Comparison of ENCODE assay signal across 12 mouse cellular contexts in genomic region chr9:15034546-15035273, GRCm38 (mm10). TPM values are rescaled to one million over a fixed set of nuclear protein-coding genes. Genes with fewer than 3 reads are reported as not detected.
A peak's percentile ranks its signal among the peaks of the same experiment; 100 is the strongest.
DNase-seq lines count a peak whose midpoint lies in the region; ATAC-seq and TF ChIP-seq lines count a peak whose summit lies in the region.
"Had no signal": no experiment of that assay in that cellular context is flagged by ENCODE, and none has a peak within 500 bp of the region (broad histone marks: within the 10 kb centered on the region; RNA-seq: fewer than 3 reads in every experiment).

No protein-coding gene starts in this region.

- no peaks in the 10 kb centered on the region for H3K27me3 ChIP-seq in kidney, embryonic 14.5 days (ENCODE audit: control insufficient read depth, insufficient read depth, low read length)
- H3K27me3 ChIP-seq in spleen, adult 2 months (ENCODE audit: control insufficient read depth, insufficient read depth, low read length) = no peaks in the 10 kb centered on the region
- no peaks in the 10 kb centered on the region for H3K27me3 ChIP-seq in hindbrain, embryonic 10.5 days (ENCODE audit: insufficient read depth, poor library complexity, severe bottlenecking)
- H3K27me3 ChIP-seq: limb, embryonic 15.5 days; neural tube, embryonic 12.5 days had no signal

- H3K9ac ChIP-seq in kidney, embryonic 14.5 days (ENCODE audit: low read depth, low read length) = no peak overlapping the region
- H3K9ac ChIP-seq: limb, embryonic 15.5 days; neural tube, embryonic 12.5 days had no signal

- TF ChIP-seq CTCF in spleen, adult 2 months (IDR thresholded peaks at IDR 0.05; ENCODE audit: extremely low read depth, insufficient read depth, insufficient read length, insufficient replicate concordance) = no peak

- no peaks in the 10 kb centered on the region for H3K36me3 ChIP-seq in kidney, embryonic 14.5 days (ENCODE audit: control insufficient read depth, insufficient read depth, low read length)
- H3K36me3 ChIP-seq in spleen, adult 2 months (ENCODE audit: control insufficient read depth, insufficient read depth, low read length) = peaks cover 7% of the 10 kb centered on the region; the same call in 1 of the 2 replicates
- peaks cover 33% of the 10 kb centered on the region for H3K36me3 ChIP-seq in hindbrain, embryonic 10.5 days
- H3K36me3 ChIP-seq: limb, embryonic 15.5 days had no signal

- no peaks in the 10 kb centered on the region for H3K4me1 ChIP-seq in kidney, embryonic 14.5 days (ENCODE audit: control insufficient read depth, insufficient read depth, low read length)
- H3K4me1 ChIP-seq in spleen, adult 2 months (ENCODE audit: control insufficient read depth, insufficient read depth, insufficient read length) = no peaks in the 10 kb centered on the region; the same call in 1 of the 2 replicates
- peaks cover 20% of the 10 kb centered on the region for H3K4me1 ChIP-seq in hindbrain, embryonic 10.5 days (replicated peaks)

- H3K27ac ChIP-seq in kidney, embryonic 14.5 days (ENCODE audit: low read depth, low read length) = no peak overlapping the region
- peak overlapping the region; percentile 22 for H3K27ac ChIP-seq in spleen, adult 2 months (ENCODE audit: insufficient read depth, low read length)
- H3K27ac ChIP-seq in hindbrain, embryonic 10.5 days = no peak overlapping the region
- H3K27ac ChIP-seq: limb, embryonic 15.5 days; neural tube, embryonic 12.5 days; stomach, postnatal 0 days had no signal

- no peak overlapping the region for H3K4me3 ChIP-seq in kidney, embryonic 14.5 days (ENCODE audit: low read length)
- no peak overlapping the region for H3K4me3 ChIP-seq in spleen, adult 2 months (ENCODE audit: extremely low read depth, insufficient read depth, insufficient read length)
- no peak overlapping the region for H3K4me3 ChIP-seq in hindbrain, embryonic 10.5 days
- H3K4me3 ChIP-seq: limb, embryonic 15.5 days; neural tube, embryonic 12.5 days had no signal

- ATAC-seq in kidney, embryonic 14.5 days (ENCODE audit: low FRiP score, low TSS enrichment) = no peak

- H3K4me2 ChIP-seq in kidney, embryonic 14.5 days (replicated peaks; ENCODE audit: low read depth, low read length) = no peak overlapping the region
- H3K4me2 ChIP-seq: limb, embryonic 15.5 days; neural tube, embryonic 12.5 days had no signal

- H3K9me3 ChIP-seq in kidney, embryonic 14.5 days (ENCODE audit: control insufficient read depth, low read length) = no peaks in the 10 kb centered on the region
- 0 out of 2 replicates have a peak, but pooled peaks cover 5% of the 10 kb centered on the region for H3K9me3 ChIP-seq in hindbrain, embryonic 10.5 days
- H3K9me3 ChIP-seq: limb, embryonic 15.5 days; neural tube, embryonic 12.5 days had no signal

- DNase-seq in kidney, adult 11 months = peak; percentile 6
- DNase-seq in adrenal gland, postnatal 36 days = peak; percentile 42 to 53
- DNase-seq in kidney, postnatal 10 days = peak; percentile 30
- DNase-seq in spleen, adult 2 months (ENCODE audit: low read depth in 1 of 2, low spot score in 2 of 2) = peak in 1 of 2 experiments; percentile 44
- DNase-seq in left cerebral cortex, adult 8-10 months (ENCODE audit: low spot score in 2 of 2) = no peak
- no peak for DNase-seq in embryo, embryonic 10.5 days (ENCODE audit: low spot score)
- no peak for DNase-seq in hindbrain, embryonic 10.5 days (ENCODE audit: low spot score)
- DNase-seq: cerebellum, adult 9-11 months had no signal

- no peak for TF ChIP-seq POLR2A in spleen, adult 2 months (IDR thresholded peaks at IDR 0.05; ENCODE audit: low read depth, low read length)

- 74% methylated on average over 7 of the region's 7 CpGs for WGBS in kidney, embryonic 14.5 days
- 46% methylated on average over 7 of the region's 7 CpGs for WGBS in spleen, adult 2 months
- WGBS in hindbrain, embryonic 10.5 days = 88% methylated on average over 7 of the region's 7 CpGs

RNA-seq across cellular contexts. Expression of gene Panx1, which starts 10.6 kb away (rescaled TPM):
- 52.8 and 71.2 TPM in 2 replicates for polyA plus RNA-seq in kidney, embryonic 14.5 days (2014; fragmentation: Nextera tagmentation; extraction: Ambion mirVana)
- 1 to 10 TPM; 8.8 to 9.9 TPM for total RNA-seq in adrenal gland, postnatal 36 days (2021)
- polyA plus RNA-seq in spleen, adult 2 months (2012; rRNA removed) = 52.9 and 69.7 TPM in 2 replicates
- 10 to 100 TPM; 26.5 to 30.1 (median 28.0) TPM for total RNA-seq in left cerebral cortex, adult 8-10 months (2022)
- 81.5 and 99.5 TPM in 2 replicates for polyA plus RNA-seq in hindbrain, embryonic 10.5 days (2016; fragmentation: Nextera tagmentation; extraction: Ambion mirVana)

Comparison
In these comparisons a context has a peak if more than half of its experiments do, and no peak if none do; other contexts are left out.
1. DNase-seq: peak in kidney, adult 11 months (single experiment), adrenal gland, postnatal 36 days (2 of 2) and kidney, postnatal 10 days (single experiment); none in left cerebral cortex, adult 8-10 months (0 of 2), embryo, embryonic 10.5 days (single experiment) and hindbrain, embryonic 10.5 days (single experiment).